9 mouse cellular contexts compared by ENCODE assay signal in the genomic region with DNA sequence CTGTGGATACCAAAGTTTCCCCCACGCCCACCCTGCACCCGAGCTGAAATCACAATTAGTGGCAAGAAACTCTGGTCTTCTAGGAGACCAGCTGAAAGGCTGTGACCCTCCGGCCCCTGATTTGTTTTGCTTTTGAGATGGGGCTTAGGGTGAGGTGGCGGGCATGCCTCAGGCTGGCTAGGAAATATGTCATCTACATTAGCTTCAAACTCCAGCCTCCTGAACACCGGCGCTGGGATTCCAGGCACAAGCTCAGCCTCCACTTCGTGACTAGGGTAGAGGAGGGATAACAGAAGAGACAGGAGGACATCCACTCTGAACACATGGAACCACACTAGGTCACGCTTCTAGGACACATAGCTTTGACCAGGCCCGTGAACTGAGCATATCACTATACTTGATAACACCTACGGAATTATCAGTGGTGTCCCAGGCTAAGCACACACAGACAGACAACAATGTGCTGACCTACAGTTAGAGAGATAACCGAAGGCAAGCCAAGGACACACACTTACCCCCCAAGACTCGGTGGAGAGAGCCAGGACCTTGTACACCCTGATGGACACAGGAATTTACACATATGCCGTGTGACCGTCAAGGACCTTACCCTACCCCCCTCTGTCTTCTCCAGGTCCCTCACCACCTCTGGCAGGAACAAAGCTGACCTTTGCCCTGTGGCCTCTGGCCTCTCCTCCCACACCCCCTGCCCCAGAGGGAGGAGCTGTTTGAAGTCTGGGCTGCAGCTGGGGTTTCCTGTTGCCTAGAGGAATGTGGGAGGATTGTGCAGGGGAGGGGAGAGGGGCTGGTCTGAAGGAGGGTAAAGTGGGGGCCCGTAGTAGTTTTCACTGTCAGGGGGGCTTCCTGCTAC. TPM values are rescaled to one million over a fixed set of nuclear protein-coding genes. Genes with fewer than 3 reads are reported as not detected.
DNase-seq lines count a peak whose midpoint lies in the region; ATAC-seq lines count a peak whose summit lies in the region.
"Had no signal": no experiment of that assay in that cellular context is flagged by ENCODE, and none has a peak within 500 bp of the region (broad histone marks: within the 10 kb centered on the region; RNA-seq: fewer than 3 reads in every experiment).

No protein-coding gene starts in this region.

- H3K4me2 ChIP-seq in hindbrain, embryonic 12.5 days (replicated peaks), result no peak overlapping the region
- no peak overlapping the region for H3K4me2 ChIP-seq in hindbrain, embryonic 16.5 days (ENCODE audit: low read length)
- peak overlapping the region; percentile 2; the same call in 1 of the 2 replicates for H3K4me2 ChIP-seq in kidney, embryonic 15.5 days
- H3K4me2 ChIP-seq: midbrain, embryonic 12.5 days had no signal

- H3K27ac ChIP-seq in hindbrain, embryonic 12.5 days, result no peak overlapping the region
- H3K27ac ChIP-seq in hindbrain, embryonic 16.5 days (ENCODE audit: low read depth, low read length), result no peak overlapping the region
- H3K27ac ChIP-seq in embryonic facial prominence, embryonic 10.5 days (replicated peaks), result peak overlapping the region; percentile 80
- H3K27ac ChIP-seq in kidney, embryonic 15.5 days, result peak overlapping the region; percentile 67
- H3K27ac ChIP-seq: midbrain, embryonic 12.5 days had no signal

- H3K36me3 ChIP-seq in hindbrain, embryonic 12.5 days, result no peaks in the 10 kb centered on the region
- no peaks in the 10 kb centered on the region for H3K36me3 ChIP-seq in hindbrain, embryonic 16.5 days (ENCODE audit: control insufficient read depth, insufficient read depth, low read length)
- H3K36me3 ChIP-seq in embryonic facial prominence, embryonic 10.5 days (replicated peaks), result no peaks in the 10 kb centered on the region
- no peaks in the 10 kb centered on the region for H3K36me3 ChIP-seq in kidney, embryonic 15.5 days
- H3K36me3 ChIP-seq: midbrain, embryonic 12.5 days had no signal

- 31% methylated on average over 15 of the region's 15 CpGs for WGBS in hindbrain, embryonic 12.5 days
- 36% methylated on average over 15 of the region's 15 CpGs for WGBS in hindbrain, embryonic 16.5 days
- WGBS in embryonic facial prominence, embryonic 10.5 days, result 11% methylated on average over 15 of the region's 15 CpGs
- WGBS in kidney, embryonic 15.5 days, result 21% methylated on average over 15 of the region's 15 CpGs

- peak overlapping the region; percentile 13; the same call in 1 of the 2 replicates for H3K9ac ChIP-seq in hindbrain, embryonic 12.5 days
- H3K9ac ChIP-seq in hindbrain, embryonic 16.5 days (ENCODE audit: low read depth, low read length), result no peak overlapping the region
- no peak overlapping the region for H3K9ac ChIP-seq in kidney, embryonic 15.5 days
- H3K9ac ChIP-seq: midbrain, embryonic 12.5 days had no signal

- ATAC-seq in hindbrain, embryonic 12.5 days (ENCODE audit: low FRiP score), result no peak
- no peak for ATAC-seq in hindbrain, embryonic 16.5 days
- no peak for ATAC-seq in kidney, embryonic 15.5 days (replicated peaks; ENCODE audit: low FRiP score)
- ATAC-seq in megakaryocyte-erythroid progenitor cell, adult 5-6 weeks (replicated peaks; ENCODE audit: low FRiP score, low TSS enrichment, poor library complexity, severe bottlenecking), result peak; percentile 61

- DNase-seq in embryonic facial prominence, embryonic 10.5 days (ENCODE audit: low spot score), result peak; percentile 78
- DNase-seq in right cerebral cortex, postnatal 36 days (ENCODE audit: low spot score in 2 of 2), result no peak
- DNase-seq in thymus, postnatal 4 days, result no peak
- DNase-seq: gastrocnemius, postnatal 10 days had no signal

- H3K9me3 ChIP-seq in hindbrain, embryonic 12.5 days (replicated peaks), result no peaks in the 10 kb centered on the region
- H3K9me3 ChIP-seq in hindbrain, embryonic 16.5 days (ENCODE audit: control insufficient read depth, low read length), result no peaks in the 10 kb centered on the region
- no peaks in the 10 kb centered on the region for H3K9me3 ChIP-seq in embryonic facial prominence, embryonic 10.5 days
- no peaks in the 10 kb centered on the region for H3K9me3 ChIP-seq in kidney, embryonic 15.5 days (replicated peaks)
- H3K9me3 ChIP-seq: midbrain, embryonic 12.5 days had no signal

- H3K4me1 ChIP-seq in hindbrain, embryonic 12.5 days, result peaks cover 31% of the 10 kb centered on the region
- H3K4me1 ChIP-seq in hindbrain, embryonic 16.5 days (ENCODE audit: control insufficient read depth, insufficient read depth, low read depth, low read length), result peaks cover 13% of the 10 kb centered on the region
- H3K4me1 ChIP-seq in embryonic facial prominence, embryonic 10.5 days, result peaks cover 70% of the 10 kb centered on the region
- peaks cover 45% of the 10 kb centered on the region for H3K4me1 ChIP-seq in kidney, embryonic 15.5 days

- no peak overlapping the region for H3K4me3 ChIP-seq in hindbrain, embryonic 12.5 days
- no peak overlapping the region for H3K4me3 ChIP-seq in hindbrain, embryonic 16.5 days (ENCODE audit: low read length)
- H3K4me3 ChIP-seq in embryonic facial prominence, embryonic 10.5 days, result peak overlapping the region; percentile 27
- H3K4me3 ChIP-seq in kidney, embryonic 15.5 days (replicated peaks), result no peak overlapping the region
- H3K4me3 ChIP-seq: midbrain, embryonic 12.5 days had no signal

- peaks cover 19% of the 10 kb centered on the region for H3K27me3 ChIP-seq in hindbrain, embryonic 12.5 days
- H3K27me3 ChIP-seq in hindbrain, embryonic 16.5 days (replicated peaks; ENCODE audit: control insufficient read depth, insufficient read depth, low read length), result no peaks in the 10 kb centered on the region; the same call in 1 of the 2 replicates
- H3K27me3 ChIP-seq in embryonic facial prominence, embryonic 10.5 days (replicated peaks; ENCODE audit: low read depth, poor library complexity, severe bottlenecking), result peaks cover 23% of the 10 kb centered on the region
- peaks cover 12% of the 10 kb centered on the region for H3K27me3 ChIP-seq in kidney, embryonic 15.5 days

RNA-seq across cellular contexts. Expression of a gene that starts 3.3 kb away (rescaled TPM):
- 12.8 and 15.3 TPM in 2 replicates for polyA plus RNA-seq in hindbrain, embryonic 12.5 days (2016; fragmentation: Nextera tagmentation; extraction: Ambion mirVana)
- polyA plus RNA-seq in hindbrain, embryonic 16.5 days (2015; fragmentation: Nextera tagmentation; extraction: Ambion mirVana), result 10.4 and 11.6 TPM in 2 replicates
- 11.5 and 11.6 TPM in 2 replicates for polyA plus RNA-seq in embryonic facial prominence, embryonic 10.5 days (2016; fragmentation: Nextera tagmentation; extraction: Ambion mirVana)
- polyA plus RNA-seq in kidney, embryonic 15.5 days (2015; fragmentation: Nextera tagmentation; extraction: Ambion mirVana), result 7.4 and 10.1 TPM in 2 replicates
- 4.8 and 7.0 TPM in 2 replicates for total RNA-seq in megakaryocyte-erythroid progenitor cell, adult 5-6 weeks (2014; fragmentation: Nextera tagmentation)
- 0.33 and 0.72 TPM in 2 replicates for total RNA-seq in megakaryocyte-erythroid progenitor cell, adult 5-6 weeks (2017)

RNA-seq across cellular contexts. Expression of a gene that starts 33.9 kb away (rescaled TPM):
- 0.08 TPM in 1 of 2 replicates, not detected in the other for polyA plus RNA-seq in hindbrain, embryonic 12.5 days (2016; fragmentation: Nextera tagmentation; extraction: Ambion mirVana)
- polyA plus RNA-seq in hindbrain, embryonic 16.5 days (2015; fragmentation: Nextera tagmentation; extraction: Ambion mirVana), result 0.16 and 0.23 TPM in 2 replicates
- 0.16 and 0.21 TPM in 2 replicates for polyA plus RNA-seq in embryonic facial prominence, embryonic 10.5 days (2016; fragmentation: Nextera tagmentation; extraction: Ambion mirVana)
- polyA plus RNA-seq in kidney, embryonic 15.5 days (2015; fragmentation: Nextera tagmentation; extraction: Ambion mirVana), result 0.63 and 0.81 TPM in 2 replicates
- total RNA-seq in megakaryocyte-erythroid progenitor cell, adult 5-6 weeks (2014; fragmentation: Nextera tagmentation), result 2.8 TPM in 1 of 2 replicates, not detected in the other
- total RNA-seq in megakaryocyte-erythroid progenitor cell, adult 5-6 weeks (2017), result 0.30 and 0.33 TPM in 2 replicates

Comparison
In these comparisons a context has a peak if more than half of its experiments do, and no peak if none do; other contexts are left out.
1. H3K27ac ChIP-seq: peak in embryonic facial prominence, embryonic 10.5 days (single experiment) and kidney, embryonic 15.5 days (single experiment); none in hindbrain, embryonic 12.5 days (single experiment) and hindbrain, embryonic 16.5 days (single experiment).